Mouse (Mus musculus): Measurements from ENCODE around the gene Krt88. TPM values are rescaled to one million over a fixed set of nuclear protein-coding genes. Genes with fewer than 3 reads are reported as not detected.

Gene Krt88
- total and polyA plus RNA-seq, 3 experiments, result not detected

DNA sequence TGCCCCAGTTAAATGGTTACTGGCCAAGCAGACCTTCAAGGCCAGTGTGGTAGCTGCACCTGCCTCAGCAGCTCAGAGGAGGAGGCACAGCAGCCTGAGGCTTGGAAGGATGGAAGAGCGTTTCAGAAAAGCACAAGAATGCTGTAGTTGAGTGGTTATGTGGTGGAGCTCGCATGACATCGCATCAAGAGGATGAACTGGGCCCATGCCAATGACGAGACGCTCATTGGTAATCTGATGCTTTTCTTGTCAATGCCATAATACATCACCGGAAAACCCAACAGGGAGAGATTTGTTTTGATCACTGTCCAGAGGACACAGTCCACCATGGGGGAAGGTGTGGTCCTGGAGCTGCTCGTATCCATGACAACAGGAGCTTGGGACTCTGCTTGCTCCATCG, 47.7 kb downstream of the Krt88 start:
- Histone ChIP-seq H3K79me2 (replicated peaks; ENCODE audit: control insufficient read depth, extremely low read depth, insufficient read depth, poor library complexity, severe bottlenecking) (no peaks in the 10 kb centered on the region), H3K4me2 (ENCODE audit: insufficient read depth, low read depth, poor library complexity, severe bottlenecking) (no peak overlapping the region), H3K27me3 (replicated peaks) (peaks cover 90% of the 10 kb centered on the region), H3K4me1 (ENCODE audit: control insufficient read depth in 1 of 2, insufficient read depth in 2 of 2) (no peaks in the 10 kb centered on the region), H3K36me3 (replicated peaks in 1 of 2; ENCODE audit: control insufficient read depth in 1 of 2, insufficient read depth in 1 of 2, low read length in 1 of 2) (no peaks in the 10 kb centered on the region), H3K9me3 (replicated peaks; ENCODE audit: low read length) (no peaks in the 10 kb centered on the region), H3K4me3 (replicated peaks in 1 of 3; ENCODE audit: low read depth in 2 of 3, low read length in 2 of 3, poor library complexity in 1 of 3) (no peak overlapping the region), H3K9ac (ENCODE audit: insufficient read depth, low read depth) (no peak overlapping the region), H3K27ac (ENCODE audit: insufficient read depth, low read depth) (no peak overlapping the region)
- dilution Hi-C loops (cut with MboI; ENCODE audit: extremely low pct_ligation_motif_present, extremely low pct_unique_long_range_greater_than_20kb, low sequenced_read_pairs) (no loop called here), in situ Hi-C loops (cut with MboI; ENCODE audit: low pct_ligation_motif_present, low pct_unique_long_range_greater_than_20kb, low sequenced_read_pairs) (loop anchor here (5.0 kb wide), 1 partner anchor 153 kb away; no protein-coding TSS in a partner anchor)
- no peak for TF ChIP-seq IRF4 (IDR thresholded peaks at IDR 0.05; ENCODE audit: low read depth, low read length)
- no peak for TF ChIP-seq MXI1 (IDR thresholded peaks at IDR 0.05; ENCODE audit: low read depth, low read length)
- TF ChIP-seq USF2 (conservative IDR thresholded peaks at IDR 0.05; ENCODE audit: low read depth, low read length), result no peak
- no peak for TF ChIP-seq SIN3A (IDR thresholded peaks at IDR 0.05; ENCODE audit: low read length)
- TF ChIP-seq NELFE (IDR thresholded peaks at IDR 0.05; ENCODE audit: low read depth, low read length), result no peak
- TF ChIP-seq EP300 (IDR thresholded peaks at IDR 0.05; ENCODE audit: low read length), result no peak
- no peak for TF ChIP-seq SMC3 (IDR thresholded peaks at IDR 0.05; ENCODE audit: low read depth, low read length)
- no peak for TF ChIP-seq CHD2 (IDR thresholded peaks at IDR 0.05; ENCODE audit: low read length)
- no peak for DNase-seq (ENCODE audit: extremely low read depth)

- dilution Hi-C loops (cut with MboI; ENCODE audit: extremely low pct_ligation_motif_present, extremely low pct_unique_long_range_greater_than_20kb, low sequenced_read_pairs), result no loop called here
- DNase-seq (ENCODE audit: extremely low read depth), result peak; percentile 20
- H3K4me2 ChIP-seq (ENCODE audit: insufficient read depth, low read depth, poor library complexity, severe bottlenecking), result no peak overlapping the region
- H3K79me2 ChIP-seq (replicated peaks; ENCODE audit: control insufficient read depth, extremely low read depth, insufficient read depth, poor library complexity, severe bottlenecking), result no peaks in the 10 kb centered on the region
- in situ Hi-C loops (cut with MboI; ENCODE audit: low pct_ligation_motif_present, low pct_unique_long_range_greater_than_20kb, low sequenced_read_pairs), result loop anchor here (5.0 kb wide), 1 partner anchor 155 kb away; no protein-coding TSS in a partner anchor
- H3K9me3 ChIP-seq (replicated peaks; ENCODE audit: low read length), result no peaks in the 10 kb centered on the region
- no peak overlapping the region for H3K4me3 ChIP-seq (replicated peaks in 1 of 3; ENCODE audit: low read depth in 2 of 3, low read length in 2 of 3, poor library complexity in 1 of 3)
- no peak for TF ChIP-seq MYC (IDR thresholded peaks at IDR 0.05; ENCODE audit: low read depth, low read length)
- TF ChIP-seq RCOR1 (conservative IDR thresholded peaks at IDR 0.05; ENCODE audit: low read depth, low read length), result no peak
- TF ChIP-seq TBP (conservative IDR thresholded peaks at IDR 0.05; ENCODE audit: low read depth, low read length), result no peak
- peak; percentile 66 for TF ChIP-seq SMC3 (IDR thresholded peaks at IDR 0.05; ENCODE audit: low read depth, low read length)
- no peak for TF ChIP-seq NELFE (IDR thresholded peaks at IDR 0.05; ENCODE audit: low read depth, low read length)
- peak; percentile 35 for TF ChIP-seq RAD21 (IDR thresholded peaks at IDR 0.05; ENCODE audit: low read depth, low read length)
- peak in 1 of 2 experiments; percentile 65; a peak in 2 of 4 replicates for TF ChIP-seq CTCF (conservative IDR thresholded peaks at IDR 0.05 in 1 of 2, IDR thresholded peaks at IDR 0.05 in 1 of 2; ENCODE audit: low read depth in 2 of 2, low read length in 2 of 2)
- no peak for TF ChIP-seq CHD1 (IDR thresholded peaks at IDR 0.05; ENCODE audit: low read depth, low read length)
- H3K9ac ChIP-seq (ENCODE audit: insufficient read depth, low read depth), result no peak overlapping the region
- H3K36me3 ChIP-seq (replicated peaks in 1 of 2; ENCODE audit: control insufficient read depth in 1 of 2, insufficient read depth in 1 of 2, low read length in 1 of 2), result no peaks in the 10 kb centered on the region
- no peaks in the 10 kb centered on the region for H3K4me1 ChIP-seq (ENCODE audit: control insufficient read depth in 1 of 2, insufficient read depth in 2 of 2)
- peaks cover 92% of the 10 kb centered on the region for H3K27me3 ChIP-seq (replicated peaks)
- H3K27ac ChIP-seq (ENCODE audit: insufficient read depth, low read depth), result no peak overlapping the region
These were observed 49.6 kb downstream of the Krt88 start for GRCm38 (mm10) chr15:101497181-101497580.

Other genes starting within 250 kb of the Krt88 start
- 2.9 and 6.7 TPM in 2 replicates for gene Grasp, start 223.6 kb upstream of the Krt88 start, total RNA-seq (2012; rRNA removed)
- 1.4 and 2.3 TPM in 2 replicates for gene Grasp, start 223.6 kb upstream of the Krt88 start, total RNA-seq (2014; rRNA removed)
- 2.4 TPM in 2 replicates for gene Grasp, start 223.6 kb upstream of the Krt88 start, polyA plus RNA-seq (2012; ENCODE audit: insufficient read length, low read depth)
- gene Nr4a1, start 193.5 kb upstream of the Krt88 start, total RNA-seq (2012; rRNA removed), result 0.42 and 0.89 TPM in 2 replicates
- 0.57 and 0.60 TPM in 2 replicates for gene Nr4a1, start 193.5 kb upstream of the Krt88 start, total RNA-seq (2014; rRNA removed)
- gene Nr4a1, start 193.5 kb upstream of the Krt88 start, polyA plus RNA-seq (2012; ENCODE audit: insufficient read length, low read depth), result 1.1 and 1.6 TPM in 2 replicates
- 56.9 and 58.8 TPM in 2 replicates for gene Atg101, start 163.5 kb upstream of the Krt88 start, total RNA-seq (2012; rRNA removed)
- 61.2 and 61.3 TPM in 2 replicates for gene Atg101, start 163.5 kb upstream of the Krt88 start, total RNA-seq (2014; rRNA removed)
- gene Atg101, start 163.5 kb upstream of the Krt88 start, polyA plus RNA-seq (2012; ENCODE audit: insufficient read length, low read depth), result 49.1 and 55.9 TPM in 2 replicates
- gene 6030408B16Rik, start 154.5 kb upstream of the Krt88 start, total RNA-seq (2012; rRNA removed), result 0.13 TPM in 1 of 2 replicates, not detected in the other
- 0.17 and 0.20 TPM in 2 replicates for gene 6030408B16Rik, start 154.5 kb upstream of the Krt88 start, total RNA-seq (2014; rRNA removed)
- not detected in 2 replicates for gene 6030408B16Rik, start 154.5 kb upstream of the Krt88 start, polyA plus RNA-seq (2012; ENCODE audit: insufficient read length, low read depth)
- gene Krt80, start 77.6 kb upstream of the Krt88 start, total RNA-seq (2012; rRNA removed), result not detected in 2 replicates
- not detected in 2 replicates for gene Krt80, start 77.6 kb upstream of the Krt88 start, total RNA-seq (2014; rRNA removed)
- gene Krt80, start 77.6 kb upstream of the Krt88 start, polyA plus RNA-seq (2012; ENCODE audit: insufficient read length, low read depth), result 0.20 TPM in 1 of 2 replicates, not detected in the other
- gene Krt7, start 36.7 kb upstream of the Krt88 start, total RNA-seq (2012; rRNA removed), result 0.55 TPM in 2 replicates
- 0.46 and 0.81 TPM in 2 replicates for gene Krt7, start 36.7 kb upstream of the Krt88 start, total RNA-seq (2014; rRNA removed)
- 2.5 and 4.1 TPM in 2 replicates for gene Krt7, start 36.7 kb upstream of the Krt88 start, polyA plus RNA-seq (2012; ENCODE audit: insufficient read length, low read depth)
- gene Krt87, start 8.9 kb upstream of the Krt88 start, total RNA-seq (2012; rRNA removed), result 0.08 TPM in 1 of 2 replicates, not detected in the other
- not detected in 2 replicates for gene Krt87, start 8.9 kb upstream of the Krt88 start, total RNA-seq (2014; rRNA removed)
- gene Krt87, start 8.9 kb upstream of the Krt88 start, polyA plus RNA-seq (2012; ENCODE audit: insufficient read length, low read depth), result 0.11 and 0.16 TPM in 2 replicates
- not detected in 2 replicates for gene Krt81, start 16.0 kb downstream of the Krt88 start, total RNA-seq (2012; rRNA removed)
- gene Krt81, start 16.0 kb downstream of the Krt88 start, total RNA-seq (2014; rRNA removed), result not detected in 2 replicates
- not detected in 2 replicates for gene Krt81, start 16.0 kb downstream of the Krt88 start, polyA plus RNA-seq (2012; ENCODE audit: insufficient read length, low read depth)
- gene Krt86, start 25.7 kb downstream of the Krt88 start, total RNA-seq (2012; rRNA removed), result not detected in 2 replicates
- not detected in 2 replicates for gene Krt86, start 25.7 kb downstream of the Krt88 start, total RNA-seq (2014; rRNA removed)
- gene Krt86, start 25.7 kb downstream of the Krt88 start, polyA plus RNA-seq (2012; ENCODE audit: insufficient read length, low read depth), result not detected in 2 replicates
- not detected in 2 replicates for gene Krt83, start 43.8 kb downstream of the Krt88 start, total RNA-seq (2012; rRNA removed)
- not detected in 2 replicates for gene Krt83, start 43.8 kb downstream of the Krt88 start, total RNA-seq (2014; rRNA removed)
- not detected in 2 replicates for gene Krt83, start 43.8 kb downstream of the Krt88 start, polyA plus RNA-seq (2012; ENCODE audit: insufficient read length, low read depth)
- not detected in 2 replicates for gene Gm49425, start 69.5 kb downstream of the Krt88 start, total RNA-seq (2012; rRNA removed)
- not detected in 2 replicates for gene Gm49425, start 69.5 kb downstream of the Krt88 start, total RNA-seq (2014; rRNA removed)
- gene Gm49425, start 69.5 kb downstream of the Krt88 start, polyA plus RNA-seq (2012; ENCODE audit: insufficient read length, low read depth), result not detected in 2 replicates
- not detected in 2 replicates for gene Krt84, start 85.1 kb downstream of the Krt88 start, total RNA-seq (2012; rRNA removed)
- gene Krt84, start 85.1 kb downstream of the Krt88 start, total RNA-seq (2014; rRNA removed), result not detected in 2 replicates
- gene Krt84, start 85.1 kb downstream of the Krt88 start, polyA plus RNA-seq (2012; ENCODE audit: insufficient read length, low read depth), result not detected in 2 replicates
- gene Krt82, start 102.9 kb downstream of the Krt88 start, total RNA-seq (2012; rRNA removed), result not detected in 2 replicates
- not detected in 2 replicates for gene Krt82, start 102.9 kb downstream of the Krt88 start, total RNA-seq (2014; rRNA removed)
- gene Krt82, start 102.9 kb downstream of the Krt88 start, polyA plus RNA-seq (2012; ENCODE audit: insufficient read length, low read depth), result not detected in 2 replicates
- not detected in 2 replicates for gene Krt90, start 115.2 kb downstream of the Krt88 start, total RNA-seq (2012; rRNA removed)
- not detected in 2 replicates for gene Krt90, start 115.2 kb downstream of the Krt88 start, total RNA-seq (2014; rRNA removed)
- not detected in 2 replicates for gene Krt90, start 115.2 kb downstream of the Krt88 start, polyA plus RNA-seq (2012; ENCODE audit: insufficient read length, low read depth)
- gene Krt75, start 126.2 kb downstream of the Krt88 start, total RNA-seq (2012; rRNA removed), result not detected in 2 replicates
- gene Krt75, start 126.2 kb downstream of the Krt88 start, total RNA-seq (2014; rRNA removed), result not detected in 2 replicates
- gene Krt75, start 126.2 kb downstream of the Krt88 start, polyA plus RNA-seq (2012; ENCODE audit: insufficient read length, low read depth), result not detected in 2 replicates
- gene Gm5414, start 180.4 kb downstream of the Krt88 start, total RNA-seq (2012; rRNA removed), result not detected in 2 replicates
- not detected in 2 replicates for gene Gm5414, start 180.4 kb downstream of the Krt88 start, total RNA-seq (2014; rRNA removed)
- gene Gm5414, start 180.4 kb downstream of the Krt88 start, polyA plus RNA-seq (2012; ENCODE audit: insufficient read length, low read depth), result not detected in 2 replicates
- gene Gm5478, start 199.6 kb downstream of the Krt88 start, total RNA-seq (2012; rRNA removed), result not detected in 2 replicates
- gene Gm5478, start 199.6 kb downstream of the Krt88 start, total RNA-seq (2014; rRNA removed), result not detected in 2 replicates
- not detected in 2 replicates for gene Gm5478, start 199.6 kb downstream of the Krt88 start, polyA plus RNA-seq (2012; ENCODE audit: insufficient read length, low read depth)
- gene Krt6b, start 232.5 kb downstream of the Krt88 start, total RNA-seq (2012; rRNA removed), result not detected in 2 replicates
- gene Krt6b, start 232.5 kb downstream of the Krt88 start, total RNA-seq (2014; rRNA removed), result not detected in 2 replicates
- gene Krt6b, start 232.5 kb downstream of the Krt88 start, polyA plus RNA-seq (2012; ENCODE audit: insufficient read length, low read depth), result not detected in 2 replicates
- gene Krt6a, start 246.6 kb downstream of the Krt88 start, total RNA-seq (2012; rRNA removed), result not detected in 2 replicates
- gene Krt6a, start 246.6 kb downstream of the Krt88 start, total RNA-seq (2014; rRNA removed), result not detected in 2 replicates
- gene Krt6a, start 246.6 kb downstream of the Krt88 start, polyA plus RNA-seq (2012; ENCODE audit: insufficient read length, low read depth), result not detected in 2 replicates

Measured in CH12.LX (cell line).